Mouse (Mus musculus): ENCODE results near the gene Lrrc23.

DNA sequence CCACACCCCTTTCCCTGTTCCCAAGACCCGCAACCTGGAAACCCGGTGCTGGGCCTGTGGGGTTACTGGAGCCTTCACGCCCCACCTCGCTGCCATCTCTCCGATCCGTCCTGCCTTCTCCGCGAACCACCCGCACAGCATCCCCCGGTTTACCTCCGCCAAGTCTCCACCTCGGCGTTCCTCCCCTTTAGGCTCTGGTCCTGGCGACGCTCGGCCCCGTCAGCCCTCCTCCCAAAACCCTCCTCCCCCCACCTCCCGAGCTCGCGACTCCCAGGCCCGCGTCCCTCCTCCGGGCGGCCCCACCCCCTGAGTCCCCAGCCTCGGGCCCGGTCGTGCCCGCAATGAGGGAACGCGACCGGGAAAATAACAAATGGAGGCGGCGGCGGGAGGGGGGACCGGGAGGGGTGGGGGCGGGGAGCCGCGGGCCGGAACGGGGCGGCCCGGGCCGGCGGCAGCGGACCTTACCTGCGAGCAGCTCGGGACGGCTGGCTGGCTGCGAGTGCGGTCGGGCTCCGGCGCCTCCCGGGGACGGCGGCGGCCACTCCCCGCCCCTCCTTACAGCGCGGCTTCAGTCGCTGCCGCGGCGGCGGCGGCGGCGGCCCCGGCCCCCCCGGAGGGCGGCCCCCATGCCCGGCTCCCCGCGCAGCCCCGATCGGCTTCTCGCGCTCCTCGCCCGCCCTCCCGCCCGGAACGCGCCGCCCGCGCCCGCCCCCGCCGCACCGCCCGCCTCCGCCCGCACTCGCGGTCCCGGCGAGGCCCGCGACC is 23.5 kb downstream of the Lrrc23 start, which contains the start of the genes Gm45234 and Atn1:
- TF ChIP-seq CTCF (IDR thresholded peaks at IDR 0.05; ENCODE audit: low read depth, low read length) (no peak), POLR2AphosphoS5 (IDR thresholded peaks at IDR 0.05; ENCODE audit: insufficient replicate concordance, low read depth, low read length) (no peak), TAL1 (conservative IDR thresholded peaks at IDR 0.05; ENCODE audit: low read depth, low read length) (no peak), GATA2 (IDR thresholded peaks at IDR 0.05; ENCODE audit: borderline replicate concordance, low read depth, low read length) (no peak)
